Mouse (Mus musculus) heart, adult 18-20 months (tissue): ENCODE measurements at regions not wholly inside any gene's neighbourhood (a gene's known extent, or its start where the extent isn't known, plus 50 kb on each side); places are given as distances from the start of the nearest gene placed in this dataset.

Experiments used
- DNase-seq, 2 experiments: peaks; one replicate each; pipeline ENCODE4 v3.0.0; 2021 to 2022; ENCODE audit warnings: mixed read lengths in 1 of 2

GRCm38 (mm10) chr1:75834361-75834760, 288.3 kb downstream of the Slc4a3 start:
- no peak for DNase-seq

GRCm38 (mm10) chr1:75839551-75840223, 293.6 kb downstream of the Slc4a3 start:
- no peak for DNase-seq

- DNase-seq, result no peak
These were observed 296.3 kb downstream of the Slc4a3 start for GRCm38 (mm10) chr1:75842396-75842795.

GRCm38 (mm10) chr1:75843326-75843725, 297.3 kb downstream of the Slc4a3 start:
- no peak for DNase-seq

- no peak for DNase-seq
These were observed 298.1 kb downstream of the Slc4a3 start for GRCm38 (mm10) chr1:75844123-75844522.

GRCm38 (mm10) chr1:75844529-75844928, 298.5 kb downstream of the Slc4a3 start:
- no peak for DNase-seq

GRCm38 (mm10) chr1:75844981-75845380, 298.9 kb downstream of the Slc4a3 start:
- no peak for DNase-seq

- no peak for DNase-seq
These were observed 299.9 kb downstream of the Slc4a3 start for GRCm38 (mm10) chr1:75845771-75846535.

GRCm38 (mm10) chr1:75847681-75848080, 301.6 kb downstream of the Slc4a3 start:
- DNase-seq, result no peak

GRCm38 (mm10) chr1:75848436-75848835, 302.4 kb downstream of the Slc4a3 start:
- no peak for DNase-seq

- DNase-seq, result no peak
These were observed 304.1 kb downstream of the Slc4a3 start for GRCm38 (mm10) chr1:75850131-75850530.

- no peak for DNase-seq
These were observed 312.6 kb downstream of the Slc4a3 start for GRCm38 (mm10) chr1:75858551-75859255.

GRCm38 (mm10) chr1:75862757-75863156, 316.7 kb downstream of the Slc4a3 start:
- no peak for DNase-seq

- no peak for DNase-seq
These were observed 320.5 kb downstream of the Slc4a3 start for GRCm38 (mm10) chr1:75866556-75866955.

GRCm38 (mm10) chr1:75869414-75869813, 323.3 kb downstream of the Slc4a3 start:
- no peak for DNase-seq

GRCm38 (mm10) chr1:75869846-75870245, 323.8 kb downstream of the Slc4a3 start:
- DNase-seq, result no peak

- no peak for DNase-seq
These were observed 327.8 kb downstream of the Slc4a3 start for GRCm38 (mm10) chr1:75873911-75874310.

GRCm38 (mm10) chr1:75877209-75877608, 331.1 kb downstream of the Slc4a3 start:
- no peak for DNase-seq

- no peak for DNase-seq
These were observed 339.6 kb downstream of the Slc4a3 start for GRCm38 (mm10) chr1:75885632-75886031.

GRCm38 (mm10) chr1:75888499-75889208, 342.6 kb downstream of the Slc4a3 start:
- no peak for DNase-seq

- DNase-seq, result no peak
These were observed 344.0 kb downstream of the Slc4a3 start for GRCm38 (mm10) chr1:75889847-75890591.
